Mouse (Mus musculus) layer of hippocampus, postnatal 36 days (tissue): ENCODE results near the gene Lhfp. TPM values are rescaled to one million over a fixed set of nuclear protein-coding genes. Genes with fewer than 3 reads are reported as not detected.
"Not testable (repeated sequence)": the region's sequence is repeated elsewhere in the genome, so short reads cannot be mapped to it uniquely, and the experiment has no call there.

Experiments used
- DNase-seq, 2 experiments: peaks; one replicate each; pipeline ENCODE4 v3.0.0; 2022
- total RNA-seq, 2 experiments: library from RNA; stranded (reverse); gene quantifications; 2 replicates each; pipeline ENCODE4 v1.2.3; 2021

The Lhfp gene
- total RNA-seq, 2 experiments from 2014 or later = 18.1 to 19.9 TPM

- no peak for DNase-seq
These were observed 58.9 kb downstream of the Lhfp start for GRCm38 (mm10) chr3:53100210-53100609.

- DNase-seq = no peak
These were observed 59.5 kb downstream of the Lhfp start for GRCm38 (mm10) chr3:53100803-53101202.

GRCm38 (mm10) chr3:53101711-53102110, 60.4 kb downstream of the Lhfp start:
- no peak for DNase-seq

GRCm38 (mm10) chr3:53102131-53102756, 60.9 kb downstream of the Lhfp start:
- no peak for DNase-seq

DNA sequence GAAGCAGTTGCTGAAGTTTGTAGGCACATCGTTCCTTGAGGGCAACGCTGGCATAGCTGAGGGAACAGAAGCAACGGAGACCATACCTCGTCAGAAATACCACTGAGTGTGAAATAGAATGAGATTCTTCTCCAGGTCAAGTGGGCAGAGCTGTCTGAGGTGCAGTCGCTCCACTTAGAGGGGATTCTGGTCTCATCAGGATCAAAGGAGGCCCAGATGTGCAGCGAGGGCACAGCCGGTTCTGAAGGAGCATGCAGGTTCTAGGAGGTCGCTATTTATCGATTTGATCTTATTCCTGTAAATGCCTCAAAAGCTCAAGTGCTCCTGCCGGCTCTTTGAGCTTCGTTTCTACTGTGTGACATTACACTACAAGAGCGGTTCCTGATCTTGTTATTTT, 61.4 kb downstream of the Lhfp start:
- no peak for DNase-seq

DNA sequence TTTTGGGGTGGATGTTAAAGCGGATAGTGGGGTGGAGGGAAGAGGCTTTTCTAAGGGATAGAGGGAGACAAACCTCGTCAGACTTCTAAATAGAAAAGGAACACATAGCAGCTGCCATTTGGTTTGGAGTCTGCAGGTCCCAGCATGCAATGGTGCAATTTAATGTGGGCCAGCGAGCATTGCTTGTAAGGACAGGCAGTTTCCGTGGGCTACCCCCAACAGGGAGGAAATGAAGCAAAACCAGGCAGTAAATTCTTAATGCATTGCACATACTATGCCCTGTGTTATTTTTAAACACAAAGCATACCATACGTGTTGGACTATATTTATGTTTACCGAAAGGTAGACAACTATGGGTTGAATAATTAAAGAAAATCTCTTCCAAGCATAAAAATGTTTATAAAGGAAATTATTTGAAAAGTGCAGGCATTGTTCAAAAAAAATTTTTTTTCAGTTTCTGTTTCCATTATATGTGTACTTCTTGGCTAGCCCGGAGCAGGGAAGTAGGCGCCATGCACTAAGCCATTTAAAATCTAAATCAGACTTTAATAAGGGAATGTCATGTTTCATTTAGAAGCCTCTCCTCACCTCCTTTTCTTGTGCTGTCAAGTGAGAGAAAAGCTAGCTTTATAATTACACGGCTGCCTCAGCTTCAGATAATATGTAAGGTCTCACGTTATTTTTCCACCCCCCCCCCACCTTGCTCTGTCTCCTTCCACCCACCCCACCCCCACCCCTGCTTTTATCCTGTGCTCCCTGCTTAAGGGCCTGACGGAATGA, 67.5 kb downstream of the Lhfp start:
- no peak for DNase-seq

DNA sequence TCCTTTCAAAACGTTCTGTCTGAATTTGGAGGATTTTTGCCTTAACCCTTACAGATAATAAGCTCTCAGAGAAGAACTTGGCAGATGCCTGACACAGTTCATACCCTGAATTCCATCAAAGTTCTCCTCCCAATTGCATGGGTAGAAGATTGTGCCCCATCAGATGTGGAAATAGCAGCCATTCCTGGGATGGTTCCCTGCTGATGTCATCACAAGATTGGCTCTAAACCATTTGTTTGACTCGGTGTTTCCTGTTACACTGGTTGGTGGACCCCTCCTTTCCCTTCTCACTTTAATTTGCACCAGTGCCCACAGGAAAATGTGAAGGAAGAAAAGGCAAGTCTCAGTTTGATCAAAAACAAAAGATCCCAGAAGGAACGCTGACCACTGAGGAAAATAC, 68.6 kb downstream of the Lhfp start:
- no peak for DNase-seq

GRCm38 (mm10) chr3:53112048-53112447, 70.7 kb downstream of the Lhfp start:
- DNase-seq = no peak

- DNase-seq = not testable (repeated sequence)
These were observed 77.4 kb downstream of the Lhfp start for GRCm38 (mm10) chr3:53118755-53119154.

DNA sequence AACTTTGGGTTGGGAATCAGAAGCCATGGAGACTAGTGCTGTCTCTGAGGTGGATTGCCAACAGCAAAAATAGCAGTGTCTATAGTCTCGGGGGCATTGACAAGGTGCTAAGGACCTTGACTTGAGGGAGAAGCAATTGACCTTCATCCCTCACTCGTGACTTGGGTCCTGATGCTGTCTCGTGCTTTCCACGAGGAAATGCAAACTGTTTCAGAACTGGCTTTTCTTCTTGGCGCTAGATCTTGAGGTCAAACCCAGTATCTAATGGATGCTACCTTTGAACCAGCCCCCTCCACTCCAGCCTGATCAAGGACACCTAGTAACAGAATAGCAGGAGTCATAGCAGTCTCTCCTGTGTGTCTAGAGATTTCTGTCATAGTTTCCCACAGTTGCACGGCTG, 78.7 kb downstream of the Lhfp start:
- DNase-seq = no peak

GRCm38 (mm10) chr3:53125495-53125894, 84.2 kb downstream of the Lhfp start:
- DNase-seq = no peak

DNA sequence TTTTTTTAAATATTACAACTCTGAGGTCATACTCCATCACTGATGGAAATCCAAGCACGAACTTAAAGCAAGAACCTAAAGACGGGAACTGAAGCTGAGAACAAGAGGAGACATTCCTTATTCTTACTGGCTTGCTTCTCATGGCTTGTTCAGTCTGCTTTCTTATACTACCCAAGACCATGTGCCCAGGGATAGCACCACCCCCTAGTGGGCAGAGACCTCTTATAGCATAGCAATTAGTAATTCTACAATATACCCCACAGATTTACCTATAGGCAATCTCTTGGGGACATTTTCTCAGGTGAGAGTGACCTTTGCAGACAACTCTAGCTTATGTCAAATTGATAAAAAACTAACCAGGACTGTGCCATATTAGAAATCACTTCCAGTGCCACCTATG, 97.5 kb downstream of the Lhfp start:
- DNase-seq = no peak

- no peak for DNase-seq
These were observed 97.9 kb downstream of the Lhfp start for GRCm38 (mm10) chr3:53139205-53139604.

DNA sequence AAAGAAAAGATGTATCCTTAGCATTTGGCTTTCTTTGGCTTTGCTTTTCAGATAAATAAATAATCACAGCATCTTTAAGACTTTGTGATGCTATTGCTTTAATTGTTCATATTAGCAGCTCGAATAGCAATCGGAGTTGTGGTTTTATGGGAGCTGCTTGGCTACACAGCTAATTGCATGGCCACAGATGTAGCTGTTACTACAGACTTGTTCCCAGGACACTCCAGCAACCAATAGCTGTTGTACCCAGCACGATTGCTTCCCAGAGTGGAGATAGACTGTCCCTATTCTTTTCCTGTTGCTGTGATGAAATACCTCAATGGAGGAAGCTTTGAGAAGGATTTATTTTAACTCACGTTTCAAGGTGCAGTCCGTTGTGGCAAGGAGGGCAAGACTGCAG, 98.3 kb downstream of the Lhfp start:
- DNase-seq = no peak

- no peak for DNase-seq
These were observed 101.2 kb downstream of the Lhfp start for GRCm38 (mm10) chr3:53142528-53142927.

- DNase-seq = no peak
These were observed 104.2 kb downstream of the Lhfp start for GRCm38 (mm10) chr3:53145526-53145925.

DNA sequence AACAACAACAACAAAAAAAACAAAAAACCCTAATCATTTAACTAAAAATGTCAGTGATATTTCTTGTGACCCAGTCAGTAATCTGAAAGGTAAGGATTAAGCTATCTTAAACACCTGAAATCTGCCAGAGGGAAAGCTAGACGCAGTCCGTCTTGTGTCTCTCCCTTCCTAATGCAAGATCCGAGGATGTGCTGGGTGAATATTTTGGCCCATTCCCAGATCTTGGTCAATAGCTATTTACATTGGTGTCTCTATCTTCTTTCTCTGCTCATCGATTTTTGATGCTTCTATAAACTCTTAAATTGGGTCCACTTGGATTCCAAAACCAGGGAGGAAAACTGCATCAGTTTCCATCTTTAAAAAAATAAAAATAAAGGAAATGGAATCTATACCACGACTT, 104.6 kb downstream of the Lhfp start:
- DNase-seq = no peak

DNA sequence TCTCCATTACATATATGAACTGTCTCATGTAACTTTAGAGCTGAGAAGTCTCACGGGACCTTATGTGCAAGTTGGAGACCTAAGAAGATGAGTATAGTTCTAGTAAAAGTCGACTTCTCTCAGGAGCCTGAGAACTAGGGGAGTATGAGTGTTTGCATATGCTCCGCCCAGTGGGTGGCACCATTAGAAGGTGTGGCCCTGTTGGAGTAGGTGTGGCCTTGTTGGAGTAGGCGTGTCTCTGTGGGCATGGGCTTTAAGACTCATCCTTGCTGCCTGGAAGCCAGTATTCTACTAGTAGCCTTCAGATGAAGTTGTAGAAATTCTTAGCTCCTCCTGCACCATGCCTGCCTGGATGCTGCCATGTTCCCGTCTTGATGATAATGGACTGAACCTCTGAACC, 105.7 kb downstream of the Lhfp start:
- no peak for DNase-seq

- no peak for DNase-seq
These were observed 107.4 kb downstream of the Lhfp start for GRCm38 (mm10) chr3:53148751-53149150.

GRCm38 (mm10) chr3:53149625-53150320, 108.4 kb downstream of the Lhfp start:
- no peak for DNase-seq

GRCm38 (mm10) chr3:53151081-53151480, 109.8 kb downstream of the Lhfp start:
- DNase-seq = no peak

DNA sequence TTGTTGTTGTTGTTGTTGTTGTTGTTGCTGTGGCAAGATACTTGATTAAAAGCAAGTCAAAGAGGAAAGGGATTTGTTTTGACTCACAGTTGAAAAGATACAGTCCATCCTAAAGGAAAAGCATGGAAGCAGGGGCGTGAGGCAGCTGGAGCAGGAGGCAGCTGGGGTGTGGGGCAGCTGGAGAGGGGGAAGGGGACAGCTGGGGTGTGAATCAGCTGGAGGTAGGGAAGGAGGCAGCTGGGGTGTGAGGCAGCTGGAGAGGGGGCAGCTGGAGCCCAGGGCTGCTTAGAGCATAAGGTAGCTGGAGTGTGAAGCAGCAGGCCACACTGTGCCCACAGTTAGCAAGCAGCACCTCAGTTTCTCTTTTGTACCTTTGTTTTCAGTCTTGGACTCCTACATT, 110.3 kb downstream of the Lhfp start:
- DNase-seq = no peak

GRCm38 (mm10) chr3:53161963-53162362, 120.6 kb downstream of the Lhfp start:
- DNase-seq = no peak

- DNase-seq = peak; percentile 30 to 35
These were observed 124.0 kb downstream of the Lhfp start for GRCm38 (mm10) chr3:53165281-53165680.
